Mouse (Mus musculus): ENCODE data around the gene Mrpl20.

DNA sequence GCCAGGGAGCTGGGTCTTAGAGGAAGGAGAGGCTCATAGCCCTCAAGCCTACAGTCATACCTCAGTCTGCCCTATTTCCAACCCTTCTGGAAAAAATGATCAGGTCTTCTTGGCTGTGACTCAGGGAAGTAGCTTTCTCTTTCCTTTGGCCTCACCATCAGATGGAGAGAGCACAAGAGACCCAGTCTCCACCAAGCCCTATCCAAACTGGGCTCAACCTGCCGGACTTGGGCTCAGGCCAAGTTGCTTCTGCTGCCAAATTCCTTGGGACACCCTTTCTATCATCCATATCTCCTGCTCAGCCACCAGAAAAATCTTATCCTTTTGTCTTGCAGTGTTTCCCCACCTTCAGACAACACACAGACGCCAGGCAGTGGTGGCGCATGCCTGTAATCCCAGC, 26.8 kb upstream of the Mrpl20 start:
- TF ChIP-seq POLR2A (IDR thresholded peaks at IDR 0.05; ENCODE audit: borderline replicate concordance, insufficient read depth, low read length), result no peak
- no peak for TF ChIP-seq CTCF (IDR thresholded peaks at IDR 0.05; ENCODE audit: borderline replicate concordance, insufficient read depth, low read depth, low read length)
